In genomic region chr16:92457594-92457993, GRCm38 (mm10) we compare ENCODE assay signal across 9 mouse cellular contexts. TPM values are rescaled to one million over a fixed set of nuclear protein-coding genes. Genes with fewer than 3 reads are reported as not detected.
A peak's percentile ranks its signal among the peaks of the same experiment; 100 is the strongest.
DNase-seq lines count a peak whose midpoint lies in the region; ATAC-seq lines count a peak whose summit lies in the region.
"Had no signal": no experiment of that assay in that cellular context is flagged by ENCODE, and none has a peak within 500 bp of the region (broad histone marks: within the 10 kb centered on the region; RNA-seq: fewer than 3 reads in every experiment).

No protein-coding gene starts in this region.

- H3K27me3 ChIP-seq in heart, embryonic 11.5 days (ENCODE audit: control insufficient read depth, insufficient read depth, low read length), result no peaks in the 10 kb centered on the region
- no peaks in the 10 kb centered on the region for H3K27me3 ChIP-seq in liver, embryonic 12.5 days (replicated peaks)

- H3K4me3 ChIP-seq in heart, embryonic 11.5 days (ENCODE audit: low read depth, low read length), result no peak overlapping the region
- H3K4me3 ChIP-seq in liver, embryonic 12.5 days, result no peak overlapping the region
- H3K4me3 ChIP-seq: myocyte had no signal

- no peak overlapping the region for H3K4me2 ChIP-seq in heart, embryonic 11.5 days
- H3K4me2 ChIP-seq in liver, embryonic 12.5 days, result peak overlapping the region; percentile 3; the same call in 1 of the 2 replicates

- WGBS in heart, embryonic 11.5 days (ENCODE audit: insufficient replicate concordance), result 24% methylated on average over 7 of the region's 7 CpGs
- 17% methylated on average over 7 of the region's 7 CpGs for WGBS in liver, embryonic 12.5 days (ENCODE audit: insufficient replicate concordance)

- H3K36me3 ChIP-seq in heart, embryonic 11.5 days (ENCODE audit: control insufficient read depth, insufficient read depth, low read length), result no peaks in the 10 kb centered on the region
- H3K36me3 ChIP-seq in liver, embryonic 12.5 days, result 0 out of 2 replicates have a peak, but pooled peaks cover 9% of the 10 kb centered on the region

- H3K4me1 ChIP-seq in heart, embryonic 11.5 days (ENCODE audit: control insufficient read depth, insufficient read depth, low read length), result peaks cover 6% of the 10 kb centered on the region; the same call in 1 of the 2 replicates
- H3K4me1 ChIP-seq in liver, embryonic 12.5 days, result peaks cover 26% of the 10 kb centered on the region

- peak; percentile 70 for ATAC-seq in heart, embryonic 11.5 days (replicated peaks; ENCODE audit: insufficient number of reproducible peaks, low FRiP score, low TSS enrichment)
- ATAC-seq in liver, embryonic 12.5 days, result peak; percentile 89

- DNase-seq in A20 (ENCODE audit: low read depth, low spot score), result peak; percentile 46
- DNase-seq in adrenal gland, adult 18-20 months (ENCODE audit: low spot score in 2 of 2), result peak; percentile 66 to 67
- DNase-seq in embryo, embryonic 10.5 days (ENCODE audit: low spot score), result peak; percentile 90
- DNase-seq in kidney, adult 9 months, result peak; percentile 71
- peak; percentile 52 for DNase-seq in naive thymus-derived CD4-positive, alpha-beta T cell, adult 2 months (ENCODE audit: low read depth)
- peak; percentile 57 for DNase-seq in thymus, postnatal 0 days (ENCODE audit: low spot score)

- H3K9ac ChIP-seq in heart, embryonic 11.5 days (ENCODE audit: low read depth, low read length), result no peak overlapping the region
- H3K9ac ChIP-seq in liver, embryonic 12.5 days, result no peak overlapping the region

- no peaks in the 10 kb centered on the region for H3K9me3 ChIP-seq in heart, embryonic 11.5 days (replicated peaks; ENCODE audit: control insufficient read depth, low read length)
- H3K9me3 ChIP-seq in liver, embryonic 12.5 days (replicated peaks), result no peaks in the 10 kb centered on the region

- H3K27ac ChIP-seq in heart, embryonic 11.5 days (ENCODE audit: low read depth, low read length), result no peak overlapping the region
- H3K27ac ChIP-seq in liver, embryonic 12.5 days, result 0 out of 2 replicates have a peak overlapping the region, but pooled peaks have one; percentile 45

RNA-seq across cellular contexts. Expression of gene Rcan1, which starts 13.1 kb away (rescaled TPM):
- 10 to 100 TPM; 14.8 to 26.7 TPM for total RNA-seq in adrenal gland, adult 18-20 months (2021)
- polyA plus RNA-seq in heart, embryonic 11.5 days (2014; fragmentation: Nextera tagmentation; extraction: Ambion mirVana), result 103 and 150 TPM in 2 replicates
- polyA plus RNA-seq in liver, embryonic 12.5 days (2016; fragmentation: Nextera tagmentation; extraction: Ambion mirVana), result 14.3 and 15.9 TPM in 2 replicates
- 26.5 and 29.3 TPM in 2 replicates for polyA plus RNA-seq in thymus, postnatal 0 days (2015; fragmentation: Nextera tagmentation; extraction: Ambion mirVana)

RNA-seq across cellular contexts. Expression of gene Clic6, which starts 27.9 kb away (rescaled TPM):
- total RNA-seq in adrenal gland, adult 18-20 months (2021), result under 1 TPM; 0.10 to 0.29 TPM
- polyA plus RNA-seq in heart, embryonic 11.5 days (2014; fragmentation: Nextera tagmentation; extraction: Ambion mirVana), result 0.54 and 0.59 TPM in 2 replicates
- polyA plus RNA-seq in liver, embryonic 12.5 days (2016; fragmentation: Nextera tagmentation; extraction: Ambion mirVana), result 1.3 and 1.7 TPM in 2 replicates
- 0.20 and 0.24 TPM in 2 replicates for polyA plus RNA-seq in thymus, postnatal 0 days (2015; fragmentation: Nextera tagmentation; extraction: Ambion mirVana)
- polyA plus RNA-seq: myocyte had no signal
